Mouse (Mus musculus) G1E (cell line): Measurements from ENCODE around the gene C1qtnf9.

Experiments
- CTCF ChIP-seq: IDR thresholded peaks from 2 replicates; pipeline ENCODE4 v1.5.1; 2012; ENCODE audit warnings: low read depth, low read length, inconsistent platforms, mixed read lengths
- GATA1 ChIP-seq: IDR thresholded peaks from 2 replicates; pipeline ENCODE4 v1.6.1; 2012; ENCODE audit warnings: borderline replicate concordance, low read length, inconsistent platforms, mixed read lengths
- POLR2AphosphoS5 ChIP-seq: IDR thresholded peaks from 2 replicates; pipeline ENCODE4 v1.6.1; 2012; ENCODE audit warnings: low read depth, low read length, inconsistent platforms; ENCODE audit not compliant: insufficient replicate concordance
- TAL1 ChIP-seq: conservative IDR thresholded peaks from 2 replicates; pipeline ENCODE4 v1.6.1; 2012; ENCODE audit warnings: low read depth, low read length, inconsistent platforms, mixed read lengths

- TF ChIP-seq CTCF: no peak
- no peak for TF ChIP-seq GATA1
- TF ChIP-seq POLR2AphosphoS5: no peak
- no peak for TF ChIP-seq TAL1
Measured at GRCm38 (mm10) chr14:60721304-60721703, 46.6 kb upstream of the C1qtnf9 start.
